Mouse (Mus musculus): Measurements from ENCODE around the gene Siglece.
"Not testable (repeated sequence)": the region's sequence is repeated elsewhere in the genome, so short reads cannot be mapped to it uniquely, and the experiment has no call there.

The Siglece gene

GRCm38 (mm10) chr7:43660002-43660401 is at the start of gene Siglece:
Gene Siglece, minus strand, starts transcription at chr7:43660161.
- no peak for DNase-seq (ENCODE audit: low spot score)

GRCm38 (mm10) chr7:43690118-43690517 is 30.2 kb upstream of the Siglece start, which contains the start of gene Klk14:
Gene Klk14, plus strand, starts transcription at chr7:43690418.
- no peak for DNase-seq (ENCODE audit: low spot score)

GRCm38 (mm10) chr7:43685088-43685487 is 25.1 kb upstream of the Siglece start:
- no peak for DNase-seq (ENCODE audit: low spot score)

- not testable (repeated sequence) for DNase-seq (ENCODE audit: low spot score)
These were observed 22.6 kb upstream of the Siglece start for GRCm38 (mm10) chr7:43682511-43682910.

- DNase-seq (ENCODE audit: low spot score), result peak; percentile 71
These were observed 21.0 kb upstream of the Siglece start for GRCm38 (mm10) chr7:43680960-43681359.

- DNase-seq (ENCODE audit: low spot score), result peak; percentile 63
These were observed 18.6 kb upstream of the Siglece start for GRCm38 (mm10) chr7:43678517-43678916.

GRCm38 (mm10) chr7:43675091-43675490 is 15.1 kb upstream of the Siglece start:
- DNase-seq (ENCODE audit: low spot score), result no peak

- no peak for DNase-seq (ENCODE audit: low spot score)
These were observed 12.8 kb upstream of the Siglece start for GRCm38 (mm10) chr7:43672581-43673260.

- peak; percentile 98 for DNase-seq (ENCODE audit: low spot score)
These were observed 12.0 kb upstream of the Siglece start, which contains the start of gene Ctu1 for GRCm38 (mm10) chr7:43671809-43672580. Gene Ctu1, plus strand, starts transcription at chr7:43672016.

GRCm38 (mm10) chr7:43671064-43671808 is 11.3 kb upstream of the Siglece start:
- no peak for DNase-seq (ENCODE audit: low spot score)

- DNase-seq (ENCODE audit: low spot score), result peak; percentile 37
These were observed 8.6 kb upstream of the Siglece start for GRCm38 (mm10) chr7:43668582-43668981.

- peak; percentile 63 for DNase-seq (ENCODE audit: low spot score)
These were observed 7.3 kb upstream of the Siglece start for GRCm38 (mm10) chr7:43667221-43667620.

GRCm38 (mm10) chr7:43662804-43663203 is 2.8 kb upstream of the Siglece start:
- DNase-seq (ENCODE audit: low spot score), result no peak

- no peak for DNase-seq (ENCODE audit: low spot score)
These were observed 3.7 kb downstream of the Siglece start for GRCm38 (mm10) chr7:43656232-43656631.

- DNase-seq (ENCODE audit: low spot score), result no peak
These were observed 5.4 kb downstream of the Siglece start for GRCm38 (mm10) chr7:43654519-43654918.

- DNase-seq (ENCODE audit: low spot score), result no peak
These were observed 7.3 kb downstream of the Siglece start for GRCm38 (mm10) chr7:43652683-43653082.

GRCm38 (mm10) chr7:43643046-43643652 is 16.8 kb downstream of the Siglece start:
- DNase-seq (ENCODE audit: low spot score), result no peak

- DNase-seq (ENCODE audit: low spot score), result peak; percentile 6
These were observed 17.4 kb downstream of the Siglece start for GRCm38 (mm10) chr7:43642587-43642986.

- no peak for DNase-seq (ENCODE audit: low spot score)
These were observed 22.8 kb downstream of the Siglece start for GRCm38 (mm10) chr7:43637118-43637517.

- DNase-seq (ENCODE audit: low spot score), result no peak
These were observed 23.8 kb downstream of the Siglece start for GRCm38 (mm10) chr7:43636194-43636593.

GRCm38 (mm10) chr7:43634500-43634899 is 25.5 kb downstream of the Siglece start, which contains the start of gene Ceacam18:
Gene Ceacam18, plus strand, starts transcription at chr7:43634707.
- DNase-seq (ENCODE audit: low spot score), result no peak

- DNase-seq (ENCODE audit: low spot score), result no peak
These were observed 26.0 kb downstream of the Siglece start for GRCm38 (mm10) chr7:43633940-43634339.

Measured in adipocyte (in vitro differentiated cells).